Mouse (Mus musculus): ENCODE results near the gene Stac2. TPM values are rescaled to one million over a fixed set of nuclear protein-coding genes. Genes with fewer than 3 reads are reported as not detected.

Stac2 gene
- polyA plus RNA-seq, 1 experiment: 9.6 TPM

GRCm38 (mm10) chr11:98030701-98031442, 22.4 kb downstream of the Stac2 start:
- peak overlapping the region; percentile 67 for H3K27ac ChIP-seq (ENCODE audit: insufficient read depth, low read length)
- no peaks in the 10 kb centered on the region for H3K9me3 ChIP-seq (replicated peaks; ENCODE audit: control insufficient read depth, insufficient read depth, low read length, poor library complexity, severe bottlenecking)
- peaks cover 37% of the 10 kb centered on the region for H3K36me3 ChIP-seq (ENCODE audit: control insufficient read depth, insufficient read depth, low read length, poor library complexity, severe bottlenecking)
- H3K9ac ChIP-seq (ENCODE audit: low read depth, poor library complexity, severe bottlenecking): no peak overlapping the region
- no peak overlapping the region for H3K4me3 ChIP-seq (ENCODE audit: low read depth, low read length)
- H3K27me3 ChIP-seq (ENCODE audit: control insufficient read depth, insufficient read depth, low read length, poor library complexity, severe bottlenecking): no peaks in the 10 kb centered on the region
- peaks cover 3% of the 10 kb centered on the region for H3K4me1 ChIP-seq (ENCODE audit: control insufficient read depth, insufficient read depth, low read length)
- TF ChIP-seq POLR2A (IDR thresholded peaks at IDR 0.05; ENCODE audit: insufficient read depth, low read length) (no peak), CTCF (IDR thresholded peaks at IDR 0.05; ENCODE audit: low read depth, low read length) (no peak), EP300 (IDR thresholded peaks at IDR 0.05; ENCODE audit: insufficient read depth, low read depth, low read length) (no peak)

- Histone ChIP-seq H3K4me3 (ENCODE audit: low read depth, low read length) (peak overlapping the region; percentile 96), H3K9me3 (replicated peaks; ENCODE audit: control insufficient read depth, insufficient read depth, low read length, poor library complexity, severe bottlenecking) (no peaks in the 10 kb centered on the region), H3K9ac (ENCODE audit: low read depth, poor library complexity, severe bottlenecking) (peak overlapping the region; percentile 93), H3K27me3 (ENCODE audit: control insufficient read depth, insufficient read depth, low read length, poor library complexity, severe bottlenecking) (no peaks in the 10 kb centered on the region), H3K36me3 (ENCODE audit: control insufficient read depth, insufficient read depth, low read length, poor library complexity, severe bottlenecking) (peaks cover 37% of the 10 kb centered on the region), H3K4me1 (ENCODE audit: control insufficient read depth, insufficient read depth, low read length) (peaks cover 1% of the 10 kb centered on the region), H3K27ac (ENCODE audit: insufficient read depth, low read length) (peak overlapping the region; percentile 20)
- TF ChIP-seq EP300 (IDR thresholded peaks at IDR 0.05; ENCODE audit: insufficient read depth, low read depth, low read length) (no peak), CTCF (IDR thresholded peaks at IDR 0.05; ENCODE audit: low read depth, low read length) (no peak), POLR2A (IDR thresholded peaks at IDR 0.05; ENCODE audit: insufficient read depth, low read length) (no peak)
Measured at GRCm38 (mm10) chr11:98027785-98028184, 25.5 kb downstream of the Stac2 start.

GRCm38 (mm10) chr11:98027297-98027688, 26.0 kb downstream of the Stac2 start:
- Histone ChIP-seq H3K4me1 (ENCODE audit: control insufficient read depth, insufficient read depth, low read length) (peaks cover 1% of the 10 kb centered on the region), H3K9ac (ENCODE audit: low read depth, poor library complexity, severe bottlenecking) (peak overlapping the region; percentile 93), H3K4me3 (ENCODE audit: low read depth, low read length) (peak overlapping the region; percentile 96), H3K27ac (ENCODE audit: insufficient read depth, low read length) (peak overlapping the region; percentile 20), H3K27me3 (ENCODE audit: control insufficient read depth, insufficient read depth, low read length, poor library complexity, severe bottlenecking) (no peaks in the 10 kb centered on the region), H3K36me3 (ENCODE audit: control insufficient read depth, insufficient read depth, low read length, poor library complexity, severe bottlenecking) (peaks cover 37% of the 10 kb centered on the region), H3K9me3 (replicated peaks; ENCODE audit: control insufficient read depth, insufficient read depth, low read length, poor library complexity, severe bottlenecking) (no peaks in the 10 kb centered on the region)
- TF ChIP-seq POLR2A (IDR thresholded peaks at IDR 0.05; ENCODE audit: insufficient read depth, low read length): no peak
- TF ChIP-seq EP300 (IDR thresholded peaks at IDR 0.05; ENCODE audit: insufficient read depth, low read depth, low read length): no peak
- TF ChIP-seq CTCF (IDR thresholded peaks at IDR 0.05; ENCODE audit: low read depth, low read length): no peak

- H3K36me3 ChIP-seq (ENCODE audit: control insufficient read depth, insufficient read depth, low read length, poor library complexity, severe bottlenecking): peaks cover 37% of the 10 kb centered on the region
- TF ChIP-seq CTCF (IDR thresholded peaks at IDR 0.05; ENCODE audit: low read depth, low read length) (no peak), POLR2A (IDR thresholded peaks at IDR 0.05; ENCODE audit: insufficient read depth, low read length) (peak; percentile 84), EP300 (IDR thresholded peaks at IDR 0.05; ENCODE audit: insufficient read depth, low read depth, low read length) (peak; percentile 47; the same call in 1 of the 2 replicates)
Measured at GRCm38 (mm10) chr11:98026570-98027296, 26.5 kb downstream of the Stac2 start, which contains the start of gene Rpl19. Rpl19 (plus strand) TSS chr11:98026710.

GRCm38 (mm10) chr11:98026248-98026569, 27.1 kb downstream of the Stac2 start:
- H3K36me3 ChIP-seq (ENCODE audit: control insufficient read depth, insufficient read depth, low read length, poor library complexity, severe bottlenecking): peaks cover 36% of the 10 kb centered on the region
- TF ChIP-seq POLR2A (IDR thresholded peaks at IDR 0.05; ENCODE audit: insufficient read depth, low read length) (no peak), EP300 (IDR thresholded peaks at IDR 0.05; ENCODE audit: insufficient read depth, low read depth, low read length) (no peak), CTCF (IDR thresholded peaks at IDR 0.05; ENCODE audit: low read depth, low read length) (no peak)
- peaks cover 5% of the 10 kb centered on the region for H3K4me1 ChIP-seq (ENCODE audit: control insufficient read depth, insufficient read depth, low read length)
- peak overlapping the region; percentile 75 for H3K27ac ChIP-seq (ENCODE audit: insufficient read depth, low read length)
- H3K9ac ChIP-seq (ENCODE audit: low read depth, poor library complexity, severe bottlenecking): peak overlapping the region; percentile 93
- H3K4me3 ChIP-seq (ENCODE audit: low read depth, low read length): peak overlapping the region; percentile 81
- no peaks in the 10 kb centered on the region for H3K9me3 ChIP-seq (replicated peaks; ENCODE audit: control insufficient read depth, insufficient read depth, low read length, poor library complexity, severe bottlenecking)
- H3K27me3 ChIP-seq (ENCODE audit: control insufficient read depth, insufficient read depth, low read length, poor library complexity, severe bottlenecking): no peaks in the 10 kb centered on the region

More at GRCm38 (mm10) chr11:98026570-98027296, 26.5 kb downstream of the Stac2 start, which contains the start of gene Rpl19:
- peak within 1 kb of the TSS; percentile 75 for H3K27ac ChIP-seq (ENCODE audit: insufficient read depth, low read length)
- no peaks in the 10 kb centered on the region for H3K27me3 ChIP-seq (ENCODE audit: control insufficient read depth, insufficient read depth, low read length, poor library complexity, severe bottlenecking)
- peaks cover 1% of the 10 kb centered on the region for H3K4me1 ChIP-seq (ENCODE audit: control insufficient read depth, insufficient read depth, low read length)
- H3K9me3 ChIP-seq (replicated peaks; ENCODE audit: control insufficient read depth, insufficient read depth, low read length, poor library complexity, severe bottlenecking): no peaks in the 10 kb centered on the region
- peak within 1 kb of the TSS; percentile 96 for H3K4me3 ChIP-seq (ENCODE audit: low read depth, low read length)
- peak within 1 kb of the TSS; percentile 93 for H3K9ac ChIP-seq (ENCODE audit: low read depth, poor library complexity, severe bottlenecking)
